Mouse (Mus musculus) hindbrain, embryonic 16.5 days (tissue): ENCODE results near the gene Slc35a1. TPM values are rescaled to one million over a fixed set of nuclear protein-coding genes. Genes with fewer than 3 reads are reported as not detected.
A peak's percentile ranks its signal among the peaks of the same experiment; 100 is the strongest.
"Not testable (repeated sequence)": the region's sequence is repeated elsewhere in the genome, so short reads cannot be mapped to it uniquely, and the experiment has no call there.

Source experiments
- ATAC-seq: fragments of 200-750 bp; cut with Nextera tagmentation; 2 replicates; pipeline ENCODE4 v1.8.0; 2017; ENCODE audit warnings: moderate TSS enrichment, moderate library complexity
- H3K27ac ChIP-seq: fragments of 300-500 bp; sonication (generic); 2 replicates; pipeline ENCODE4 v1.5.1; 2014; ENCODE audit warnings: low read depth, mild to moderate bottlenecking, control low read depth, low read length, moderate library complexity
- H3K27me3 ChIP-seq: fragments of 300-500 bp; sonication (generic); replicated peaks from 2 replicates; pipeline ENCODE4 v1.6.1; 2014; ENCODE audit warnings: low read length; ENCODE audit not compliant: control insufficient read depth, insufficient read depth
- H3K36me3 ChIP-seq: fragments of 300-500 bp; sonication (generic); 2 replicates; pipeline ENCODE4 v1.6.1; 2014; ENCODE audit warnings: mild to moderate bottlenecking, low read length, moderate library complexity, mixed read lengths; ENCODE audit not compliant: control insufficient read depth, insufficient read depth
- H3K4me1 ChIP-seq: fragments of 300-500 bp; sonication (generic); 2 replicates; pipeline ENCODE4 v1.6.1; 2014; ENCODE audit warnings: low read depth, low read length; ENCODE audit not compliant: control insufficient read depth, insufficient read depth
- H3K4me2 ChIP-seq: fragments of 300-500 bp; sonication (generic); 2 replicates; pipeline ENCODE4 v1.6.1; 2014; ENCODE audit warnings: mild to moderate bottlenecking, low read length, control low read depth, moderate library complexity
- H3K4me3 ChIP-seq: fragments of 300-500 bp; sonication (generic); 2 replicates; pipeline ENCODE4 v1.5.1; 2014; ENCODE audit warnings: mild to moderate bottlenecking, low read length, control low read depth, moderate library complexity
- H3K9ac ChIP-seq: fragments of 300-500 bp; sonication (generic); 2 replicates; pipeline ENCODE4 v1.6.1; 2014; ENCODE audit warnings: low read depth, mild to moderate bottlenecking, control low read depth, low read length, moderate library complexity
- H3K9me3 ChIP-seq: fragments of 300-500 bp; sonication (generic); 2 replicates; pipeline ENCODE4 v1.6.1; 2014; ENCODE audit warnings: mild to moderate bottlenecking, low read length, moderate library complexity; ENCODE audit not compliant: control insufficient read depth
- WGBS: fragments of 180-500 bp; shearing (Covaris S2); extraction: QIAGEN DNeasy Blood & Tissue Kit; methylation state at CpG from one replicate; pipeline ENCODE4 v1.1.7; 2014; 5-methylcytosine and 5-hydroxymethylcytosine counted together
- polyA plus RNA-seq: library from polyadenylated mRNA; unstranded; fragments of >200 nt; fragmentation: Nextera tagmentation; extraction: Ambion mirVana; gene quantifications from 2 replicates; pipeline ENCODE4 v1.2.1, GENCODE M21; 2015

Slc35a1 gene
- 47.3 and 51.9 TPM in 2 replicates for polyA plus RNA-seq

GRCm38 (mm10) chr4:34686874-34687567 lies at the start of gene Slc35a1:
Slc35a1 (minus strand) TSS chr4:34687438.
- Histone ChIP-seq H3K36me3 (peaks cover 7% of the 10 kb centered on the region; the same call in 1 of the 2 replicates), H3K27ac (peak within 1 kb of the TSS; percentile 94), H3K4me3 (peak within 1 kb of the TSS; percentile 97), H3K4me2 (peak within 1 kb of the TSS; percentile 66), H3K9ac (peak within 1 kb of the TSS; percentile 89), H3K4me1 (peaks cover 6% of the 10 kb centered on the region), H3K27me3 (no peaks in the 10 kb centered on the region), H3K9me3 (no peaks in the 10 kb centered on the region)
- WGBS = under 1% methylated on average over 54 of the region's 65 CpGs
- ATAC-seq = peak; percentile 99

- no peak overlapping the region for H3K4me2 ChIP-seq
- no peak overlapping the region for H3K4me3 ChIP-seq
- ATAC-seq = no peak
- peaks cover 3% of the 10 kb centered on the region; the same call in 1 of the 2 replicates for H3K4me1 ChIP-seq
- no peaks in the 10 kb centered on the region for H3K36me3 ChIP-seq
- 0 out of 2 replicates have a peak, but pooled peaks cover 3% of the 10 kb centered on the region for H3K27me3 ChIP-seq
- WGBS = 74% methylated on average over 3 of the region's 3 CpGs
- H3K9me3 ChIP-seq = no peaks in the 10 kb centered on the region
- H3K27ac ChIP-seq = no peak overlapping the region
- no peak overlapping the region for H3K9ac ChIP-seq
These were observed 47.2 kb upstream of the Slc35a1 start for GRCm38 (mm10) chr4:34734461-34734860.

- ATAC-seq, H3K4me2 ChIP-seq, H3K27me3 ChIP-seq, H3K9ac ChIP-seq, H3K36me3 ChIP-seq, H3K9me3 ChIP-seq, H3K4me3 ChIP-seq, H3K27ac ChIP-seq, H3K4me1 ChIP-seq: not testable (repeated sequence)
- 29% methylated on average over 2 of the region's 2 CpGs for WGBS
These were observed 46.2 kb upstream of the Slc35a1 start for GRCm38 (mm10) chr4:34733415-34733814.

GRCm38 (mm10) chr4:34729851-34730341 lies 42.7 kb upstream of the Slc35a1 start, which contains the start of gene Cfap206:
Cfap206 (minus strand) TSS chr4:34730206.
- under 1% methylated on average over 38 of the region's 38 CpGs for WGBS
- H3K27ac ChIP-seq = 0 out of 2 replicates have a peak within 1 kb of the TSS, but pooled peaks have one; percentile 31
- ATAC-seq = peak; percentile 94
- peak within 1 kb of the TSS; percentile 51 for H3K4me3 ChIP-seq
- H3K27me3 ChIP-seq = 0 out of 2 replicates have a peak, but pooled peaks cover 3% of the 10 kb centered on the region
- peak within 1 kb of the TSS; percentile 58 for H3K9ac ChIP-seq
- H3K4me2 ChIP-seq = peak within 1 kb of the TSS; percentile 79
- peaks cover 3% of the 10 kb centered on the region; the same call in 1 of the 2 replicates for H3K4me1 ChIP-seq
- H3K36me3 ChIP-seq = no peaks in the 10 kb centered on the region
- no peaks in the 10 kb centered on the region for H3K9me3 ChIP-seq

- H3K4me3 ChIP-seq, H3K27ac ChIP-seq, ATAC-seq, H3K36me3 ChIP-seq, H3K27me3 ChIP-seq, H3K4me1 ChIP-seq, H3K9me3 ChIP-seq, H3K9ac ChIP-seq, H3K4me2 ChIP-seq: not testable (repeated sequence)
- 92% methylated on average over 3 of the region's 3 CpGs for WGBS
These were observed 38.5 kb upstream of the Slc35a1 start for GRCm38 (mm10) chr4:34725710-34726109.

- Histone ChIP-seq H3K4me3 (no peak overlapping the region), H3K4me1 (no peaks in the 10 kb centered on the region), H3K27me3 (no peaks in the 10 kb centered on the region), H3K4me2 (no peak overlapping the region), H3K27ac (no peak overlapping the region), H3K36me3 (no peaks in the 10 kb centered on the region), H3K9ac (no peak overlapping the region), H3K9me3 (peaks cover 2% of the 10 kb centered on the region; the same call in 1 of the 2 replicates)
- 65% methylated on average over 4 of the region's 4 CpGs for WGBS
- no peak for ATAC-seq
These were observed 37.1 kb upstream of the Slc35a1 start for GRCm38 (mm10) chr4:34724306-34724705.

- Histone ChIP-seq H3K27ac (no peak overlapping the region), H3K4me2 (no peak overlapping the region), H3K9me3 (peaks cover 5% of the 10 kb centered on the region; the same call in 1 of the 2 replicates), H3K27me3 (no peaks in the 10 kb centered on the region), H3K4me1 (no peaks in the 10 kb centered on the region), H3K9ac (no peak overlapping the region), H3K36me3 (no peaks in the 10 kb centered on the region), H3K4me3 (no peak overlapping the region)
- no peak for ATAC-seq
- WGBS = 72% methylated on average over 4 of the region's 4 CpGs
These were observed 35.9 kb upstream of the Slc35a1 start for GRCm38 (mm10) chr4:34723186-34723585.

- WGBS = 96% methylated on average over 7 of the region's 7 CpGs
- H3K4me1 ChIP-seq = no peaks in the 10 kb centered on the region
- H3K9ac ChIP-seq = no peak overlapping the region
- no peak overlapping the region for H3K4me2 ChIP-seq
- no peaks in the 10 kb centered on the region for H3K27me3 ChIP-seq
- H3K27ac ChIP-seq = no peak overlapping the region
- ATAC-seq = no peak
- H3K9me3 ChIP-seq = peaks cover 5% of the 10 kb centered on the region; the same call in 1 of the 2 replicates
- no peak overlapping the region for H3K4me3 ChIP-seq
- H3K36me3 ChIP-seq = no peaks in the 10 kb centered on the region
These were observed 33.1 kb upstream of the Slc35a1 start for GRCm38 (mm10) chr4:34720127-34720895.

- Histone ChIP-seq H3K27me3 (no peaks in the 10 kb centered on the region), H3K4me2 (no peak overlapping the region), H3K9ac (no peak overlapping the region), H3K4me3 (no peak overlapping the region), H3K27ac (no peak overlapping the region), H3K4me1 (no peaks in the 10 kb centered on the region), H3K9me3 (peaks cover 5% of the 10 kb centered on the region; the same call in 1 of the 2 replicates), H3K36me3 (no peaks in the 10 kb centered on the region)
- no peak for ATAC-seq
- WGBS = 98% methylated on average over 12 of the region's 12 CpGs
These were observed 32.2 kb upstream of the Slc35a1 start for GRCm38 (mm10) chr4:34719421-34719820.
